Mouse (Mus musculus): ENCODE measurements around the gene Tmem208. TPM values are rescaled to one million over a fixed set of nuclear protein-coding genes. Genes with fewer than 3 reads are reported as not detected.
A peak's percentile ranks its signal among the peaks of the same experiment; 100 is the strongest.

Gene Tmem208
- polyA plus RNA-seq, 1 experiment from 2014 or later = 105 TPM

- DNase-seq (ENCODE audit: low spot score) = no peak
Observed at GRCm38 (mm10) chr8:105325641-105326093, 487 bp upstream of the Tmem208 start.

DNA sequence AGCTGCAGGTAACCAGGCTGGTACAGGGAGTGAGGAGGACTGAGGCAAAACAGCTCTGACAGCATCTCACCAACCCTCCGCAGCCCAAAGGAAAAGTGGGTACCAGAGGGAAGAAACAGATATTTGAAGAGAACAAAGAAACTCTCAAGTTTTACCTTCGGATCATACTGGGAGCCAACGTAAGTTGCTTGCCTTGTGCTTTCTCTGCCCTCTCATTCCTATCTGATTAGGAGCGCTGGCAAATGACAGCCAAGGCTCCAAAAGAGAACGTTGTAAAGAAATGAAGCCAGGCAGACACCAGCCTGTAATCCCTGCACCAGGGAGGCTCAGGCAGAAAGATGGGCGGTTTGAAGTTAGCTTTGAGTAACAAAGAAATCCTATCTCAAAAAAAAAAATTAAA lies 814 bp downstream of the Tmem208 start:
- WGBS = 34% methylated on average over 6 of the region's 6 CpGs
- Histone ChIP-seq H3K4me1 (replicated peaks; ENCODE audit: control insufficient read depth, insufficient read depth) (peaks cover 12% of the 10 kb centered on the region), H3K4me3 (ENCODE audit: low read depth, low read length) (peak overlapping the region; percentile 87), H3K4me2 (replicated peaks; ENCODE audit: low read depth) (peak overlapping the region; percentile 90), H3K9ac (ENCODE audit: low read length) (peak overlapping the region; percentile 68), H3K36me3 (ENCODE audit: control insufficient read depth, insufficient read depth, low read length) (peaks cover 30% of the 10 kb centered on the region), H3K27me3 (ENCODE audit: control insufficient read depth, insufficient read depth, low read length) (no peaks in the 10 kb centered on the region), H3K27ac (replicated peaks) (peak overlapping the region; percentile 82), H3K9me3 (ENCODE audit: control insufficient read depth, low read length) (no peaks in the 10 kb centered on the region)
- ATAC-seq (ENCODE audit: low FRiP score, low TSS enrichment) = no peak
- TF ChIP-seq EP300 (optimal IDR thresholded peaks at IDR 0.05) (no peak), CTCF (IDR thresholded peaks at IDR 0.05; ENCODE audit: low read depth) (no peak)
- DNase-seq (ENCODE audit: low spot score) = peak; percentile 19

More at GRCm38 (mm10) chr8:105325641-105326093, 487 bp upstream of the Tmem208 start:
- under 1% methylated on average over 12 of the region's 12 CpGs for WGBS
- Histone ChIP-seq H3K27ac (replicated peaks) (peak overlapping the region; percentile 65; the same call in 1 of the 2 replicates), H3K4me3 (ENCODE audit: low read depth, low read length) (peak overlapping the region; percentile 87), H3K36me3 (ENCODE audit: control insufficient read depth, insufficient read depth, low read length) (peaks cover 25% of the 10 kb centered on the region), H3K27me3 (ENCODE audit: control insufficient read depth, insufficient read depth, low read length) (no peaks in the 10 kb centered on the region), H3K9ac (ENCODE audit: low read length) (peak overlapping the region; percentile 82), H3K4me1 (replicated peaks; ENCODE audit: control insufficient read depth, insufficient read depth) (peaks cover 12% of the 10 kb centered on the region), H3K4me2 (replicated peaks; ENCODE audit: low read depth) (peak overlapping the region; percentile 90), H3K9me3 (ENCODE audit: control insufficient read depth, low read length) (no peaks in the 10 kb centered on the region)
- ATAC-seq (ENCODE audit: low FRiP score, low TSS enrichment) = peak; percentile 19
- no peak for TF ChIP-seq CTCF (IDR thresholded peaks at IDR 0.05; ENCODE audit: low read depth)
- TF ChIP-seq EP300 (optimal IDR thresholded peaks at IDR 0.05) = no peak

DNA sequence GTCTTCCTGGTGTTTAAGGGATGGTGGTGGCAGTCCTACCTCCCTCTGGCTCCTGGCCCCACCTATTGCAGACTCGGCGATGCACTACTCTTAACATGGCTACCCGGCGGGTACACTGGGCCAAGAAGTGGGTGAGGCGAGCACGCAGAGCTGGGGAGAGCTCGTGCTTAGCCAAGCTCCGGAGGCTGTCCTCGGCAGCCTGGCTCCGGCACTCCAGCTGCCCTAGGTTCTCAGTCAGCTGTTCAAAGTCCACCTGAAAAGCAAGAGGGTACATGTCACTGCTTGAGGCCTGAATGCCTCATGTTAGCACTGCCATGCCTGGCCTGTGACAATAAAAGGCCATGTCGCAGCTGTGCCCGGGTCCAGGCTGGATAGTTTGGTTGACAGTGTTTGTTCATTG lies 4.2 kb downstream of the Tmem208 start:
- no peak overlapping the region for H3K4me2 ChIP-seq (replicated peaks; ENCODE audit: low read depth)
- H3K36me3 ChIP-seq (ENCODE audit: control insufficient read depth, insufficient read depth, low read length) = peaks cover 40% of the 10 kb centered on the region
- DNase-seq (ENCODE audit: low spot score) = no peak
- TF ChIP-seq CTCF (IDR thresholded peaks at IDR 0.05; ENCODE audit: low read depth) (no peak), EP300 (optimal IDR thresholded peaks at IDR 0.05) (no peak)
- H3K9me3 ChIP-seq (ENCODE audit: control insufficient read depth, low read length) = no peaks in the 10 kb centered on the region
- WGBS = 93% methylated on average over 12 of the region's 12 CpGs
- H3K27me3 ChIP-seq (ENCODE audit: control insufficient read depth, insufficient read depth, low read length) = no peaks in the 10 kb centered on the region
- no peak overlapping the region for H3K4me3 ChIP-seq (ENCODE audit: low read depth, low read length)
- no peak overlapping the region for H3K27ac ChIP-seq (replicated peaks)
- no peak overlapping the region for H3K9ac ChIP-seq (ENCODE audit: low read length)
- peaks cover 11% of the 10 kb centered on the region for H3K4me1 ChIP-seq (replicated peaks; ENCODE audit: control insufficient read depth, insufficient read depth)
- ATAC-seq (ENCODE audit: low FRiP score, low TSS enrichment) = no peak

GRCm38 (mm10) chr8:105331469-105331868 lies 5.3 kb downstream of the Tmem208 start:
- WGBS = 96% methylated on average over 22 of the region's 22 CpGs
- Histone ChIP-seq H3K36me3 (ENCODE audit: control insufficient read depth, insufficient read depth, low read length) (peaks cover 49% of the 10 kb centered on the region), H3K9me3 (ENCODE audit: control insufficient read depth, low read length) (no peaks in the 10 kb centered on the region), H3K4me1 (replicated peaks; ENCODE audit: control insufficient read depth, insufficient read depth) (peaks cover 7% of the 10 kb centered on the region; the same call in 1 of the 2 replicates), H3K9ac (ENCODE audit: low read length) (no peak overlapping the region), H3K4me2 (replicated peaks; ENCODE audit: low read depth) (no peak overlapping the region), H3K4me3 (ENCODE audit: low read depth, low read length) (no peak overlapping the region), H3K27me3 (ENCODE audit: control insufficient read depth, insufficient read depth, low read length) (no peaks in the 10 kb centered on the region), H3K27ac (replicated peaks) (no peak overlapping the region)
- TF ChIP-seq CTCF (IDR thresholded peaks at IDR 0.05; ENCODE audit: low read depth) (no peak), EP300 (optimal IDR thresholded peaks at IDR 0.05) (no peak)
- ATAC-seq (ENCODE audit: low FRiP score, low TSS enrichment) = no peak
- no peak for DNase-seq (ENCODE audit: low spot score)

GRCm38 (mm10) chr8:105331931-105332330 lies 5.8 kb downstream of the Tmem208 start:
- 92% methylated on average over 9 of the region's 9 CpGs for WGBS
- TF ChIP-seq CTCF (IDR thresholded peaks at IDR 0.05; ENCODE audit: low read depth) (no peak), EP300 (optimal IDR thresholded peaks at IDR 0.05) (no peak)
- H3K4me1 ChIP-seq (replicated peaks; ENCODE audit: control insufficient read depth, insufficient read depth) = peaks cover 5% of the 10 kb centered on the region; the same call in 1 of the 2 replicates
- ATAC-seq (ENCODE audit: low FRiP score, low TSS enrichment) = no peak
- H3K4me3 ChIP-seq (ENCODE audit: low read depth, low read length) = no peak overlapping the region
- no peak for DNase-seq (ENCODE audit: low spot score)
- H3K9me3 ChIP-seq (ENCODE audit: control insufficient read depth, low read length) = no peaks in the 10 kb centered on the region
- H3K27ac ChIP-seq (replicated peaks) = no peak overlapping the region
- H3K36me3 ChIP-seq (ENCODE audit: control insufficient read depth, insufficient read depth, low read length) = peaks cover 52% of the 10 kb centered on the region
- no peak overlapping the region for H3K4me2 ChIP-seq (replicated peaks; ENCODE audit: low read depth)
- no peak overlapping the region for H3K9ac ChIP-seq (ENCODE audit: low read length)
- no peaks in the 10 kb centered on the region for H3K27me3 ChIP-seq (ENCODE audit: control insufficient read depth, insufficient read depth, low read length)

DNA sequence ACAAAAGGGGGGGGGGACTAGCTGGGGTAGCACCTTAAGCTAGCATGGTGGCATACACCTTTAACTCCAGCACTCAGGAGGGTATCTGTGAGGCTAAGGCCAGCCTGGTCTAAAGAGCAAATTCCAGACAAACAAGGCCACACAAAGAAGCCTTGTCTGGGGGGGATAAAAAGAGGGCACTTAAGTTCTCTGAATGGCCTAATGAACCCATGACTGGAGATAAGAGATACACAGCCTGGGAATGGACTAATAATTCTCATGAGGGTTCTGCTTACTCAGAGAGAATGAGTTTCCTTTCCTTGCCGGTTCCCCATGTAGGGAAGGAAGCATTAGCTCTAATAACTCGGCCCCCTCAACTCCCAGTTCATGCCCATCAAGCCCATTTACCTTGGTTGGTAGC lies 6.4 kb downstream of the Tmem208 start:
- Histone ChIP-seq H3K9me3 (ENCODE audit: control insufficient read depth, low read length) (no peaks in the 10 kb centered on the region), H3K4me3 (ENCODE audit: low read depth, low read length) (no peak overlapping the region), H3K27me3 (ENCODE audit: control insufficient read depth, insufficient read depth, low read length) (no peaks in the 10 kb centered on the region), H3K4me1 (replicated peaks; ENCODE audit: control insufficient read depth, insufficient read depth) (no peaks in the 10 kb centered on the region), H3K36me3 (ENCODE audit: control insufficient read depth, insufficient read depth, low read length) (peaks cover 52% of the 10 kb centered on the region), H3K9ac (ENCODE audit: low read length) (no peak overlapping the region), H3K27ac (replicated peaks) (no peak overlapping the region), H3K4me2 (replicated peaks; ENCODE audit: low read depth) (no peak overlapping the region)
- WGBS = 64% methylated on average over 2 of the region's 2 CpGs
- TF ChIP-seq CTCF (IDR thresholded peaks at IDR 0.05; ENCODE audit: low read depth) (no peak), EP300 (optimal IDR thresholded peaks at IDR 0.05) (no peak)
- no peak for DNase-seq (ENCODE audit: low spot score)
- ATAC-seq (ENCODE audit: low FRiP score, low TSS enrichment) = peak; percentile 35

Measured in stomach, postnatal 0 days (tissue).